Mouse (Mus musculus) lung, postnatal 36 days (tissue): ENCODE data around the gene A730009L09Rik.

Experiments
- DNase-seq: peaks from one replicate; pipeline ENCODE4 v3.0.0; 2022; ENCODE audit warnings: mixed read lengths

Gene A730009L09Rik

GRCm38 (mm10) chr16:84514821-84515220 lies at the start of gene A730009L09Rik:
A730009L09Rik (plus strand) TSS chr16:84515121.
- no peak for DNase-seq

- DNase-seq: no peak
These were observed 49.2 kb upstream of the A730009L09Rik start for GRCm38 (mm10) chr16:84465581-84466165.

GRCm38 (mm10) chr16:84468898-84469297 lies 46.0 kb upstream of the A730009L09Rik start:
- no peak for DNase-seq

GRCm38 (mm10) chr16:84469994-84470393 lies 44.9 kb upstream of the A730009L09Rik start:
- no peak for DNase-seq

GRCm38 (mm10) chr16:84473406-84473805 lies 41.5 kb upstream of the A730009L09Rik start:
- no peak for DNase-seq

GRCm38 (mm10) chr16:84474712-84475111 lies 40.2 kb upstream of the A730009L09Rik start:
- no peak for DNase-seq

GRCm38 (mm10) chr16:84476948-84477347 lies 38.0 kb upstream of the A730009L09Rik start:
- DNase-seq: no peak

- DNase-seq: no peak
These were observed 37.4 kb upstream of the A730009L09Rik start for GRCm38 (mm10) chr16:84477528-84477927.

GRCm38 (mm10) chr16:84477952-84478351 lies 37.0 kb upstream of the A730009L09Rik start:
- DNase-seq: no peak

- DNase-seq: no peak
These were observed 29.0 kb upstream of the A730009L09Rik start for GRCm38 (mm10) chr16:84485931-84486330.

- DNase-seq: no peak
These were observed 20.1 kb upstream of the A730009L09Rik start for GRCm38 (mm10) chr16:84494818-84495217.

GRCm38 (mm10) chr16:84495438-84495837 lies 19.5 kb upstream of the A730009L09Rik start:
- DNase-seq: no peak

- no peak for DNase-seq
These were observed 7.2 kb upstream of the A730009L09Rik start for GRCm38 (mm10) chr16:84507681-84508080.

GRCm38 (mm10) chr16:84521975-84522635 lies 7.2 kb downstream of the A730009L09Rik start:
- peak; percentile 2 for DNase-seq

- DNase-seq: no peak
These were observed 8.1 kb downstream of the A730009L09Rik start for GRCm38 (mm10) chr16:84523061-84523460.

GRCm38 (mm10) chr16:84527375-84527774 lies 12.5 kb downstream of the A730009L09Rik start:
- DNase-seq: peak; percentile 69

GRCm38 (mm10) chr16:84532803-84533202 lies 17.9 kb downstream of the A730009L09Rik start:
- DNase-seq: no peak

GRCm38 (mm10) chr16:84546059-84546458 lies 31.1 kb downstream of the A730009L09Rik start:
- no peak for DNase-seq

GRCm38 (mm10) chr16:84549122-84549521 lies 34.2 kb downstream of the A730009L09Rik start:
- DNase-seq: no peak

- DNase-seq: no peak
These were observed 35.5 kb downstream of the A730009L09Rik start for GRCm38 (mm10) chr16:84550445-84550844.

- no peak for DNase-seq
These were observed 39.1 kb downstream of the A730009L09Rik start for GRCm38 (mm10) chr16:84553981-84554380.

- no peak for DNase-seq
These were observed 43.4 kb downstream of the A730009L09Rik start for GRCm38 (mm10) chr16:84558113-84558917.

- peak; percentile 2 for DNase-seq
These were observed 44.8 kb downstream of the A730009L09Rik start for GRCm38 (mm10) chr16:84559569-84560278.
